Mouse (Mus musculus) CD4-positive, CD25-positive, alpha-beta regulatory T cell, adult 4 months (primary cell): ENCODE data around the gene St6galnac5. TPM values are rescaled to one million over a fixed set of nuclear protein-coding genes. Genes with fewer than 3 reads are reported as not detected.
"Not testable (repeated sequence)": the region's sequence is repeated elsewhere in the genome, so short reads cannot be mapped to it uniquely, and the experiment has no call there.

ENCODE experiments used
- ATAC-seq: one replicate; pipeline ENCODE4 v1.8.0; 2017
- polyA plus RNA-seq, 2 experiments: library from polyadenylated mRNA; unstranded; fragments of 100-300 nt; shearing (Covaris generic); gene quantifications; one replicate each; pipeline ENCODE4 v1.2.1; 2017

The St6galnac5 gene
- polyA plus RNA-seq, 2 experiments from 2014 or later: not detected

DNA sequence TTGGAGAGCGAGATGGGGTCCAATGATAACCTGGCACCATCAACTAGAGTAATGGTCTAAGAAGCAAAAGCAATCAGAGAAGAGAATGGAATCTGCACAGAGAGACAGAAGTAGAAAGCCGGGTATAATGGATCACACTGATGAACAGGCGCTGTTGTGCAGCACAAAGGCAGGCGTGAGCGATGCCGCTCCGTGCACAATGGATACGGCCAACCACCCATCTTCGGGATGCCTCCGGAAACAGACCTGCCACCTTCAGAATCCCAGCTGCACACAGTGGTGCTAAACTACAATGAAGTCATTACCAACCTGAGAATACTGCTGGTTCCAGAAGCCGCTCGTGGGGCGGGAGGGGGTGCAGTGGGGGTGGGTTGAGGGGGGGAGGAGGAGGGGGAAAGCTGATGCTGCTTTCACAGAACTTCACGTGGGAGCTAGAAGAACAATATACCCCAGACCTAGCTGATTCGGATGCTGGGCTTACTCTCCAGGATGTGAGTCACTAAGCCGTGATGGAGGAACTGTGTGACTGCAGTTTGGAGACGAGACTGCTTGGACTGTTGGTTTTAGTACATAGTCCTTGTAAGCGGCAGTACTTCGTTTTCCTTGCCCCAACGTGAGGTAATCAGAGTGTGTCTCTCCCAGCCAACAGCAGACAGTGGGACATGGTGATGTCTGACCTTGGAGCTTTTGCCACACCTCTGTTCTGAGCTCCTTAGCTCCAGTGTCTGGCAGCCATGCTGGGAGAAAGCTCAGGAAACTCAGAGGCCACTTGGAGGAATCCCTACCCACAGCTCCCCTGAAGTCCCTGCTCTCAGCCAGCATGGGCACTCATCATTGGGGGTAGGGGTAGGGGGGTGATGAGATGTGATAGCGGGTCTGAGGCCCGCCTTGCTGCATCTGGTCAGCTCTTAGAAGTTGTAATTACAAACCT is 115.7 kb downstream of the St6galnac5 start:
- ATAC-seq: no peak

- no peak for ATAC-seq
These were observed 120.1 kb downstream of the St6galnac5 start for GRCm38 (mm10) chr3:152861978-152862377.

DNA sequence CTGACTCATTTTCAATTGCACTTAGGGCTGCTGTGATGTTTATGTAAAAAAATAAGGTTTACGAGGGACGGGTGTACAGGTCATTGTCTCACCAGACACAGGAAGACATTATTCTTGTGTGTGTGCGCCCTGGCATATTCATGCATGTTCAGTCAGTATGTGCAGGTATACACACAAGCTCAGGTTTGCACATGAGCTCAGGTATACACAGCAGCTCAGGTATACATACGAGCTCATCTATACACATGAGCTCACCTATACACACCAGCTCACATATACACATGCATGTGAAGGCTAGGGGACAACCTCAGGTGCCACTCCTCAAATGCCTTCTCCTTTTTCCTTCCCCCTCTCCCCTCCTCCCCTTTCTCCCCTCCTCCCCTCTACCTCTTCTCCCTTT is 120.6 kb downstream of the St6galnac5 start:
- no peak for ATAC-seq

- ATAC-seq: no peak
These were observed 126.0 kb downstream of the St6galnac5 start for GRCm38 (mm10) chr3:152856095-152856494.

DNA sequence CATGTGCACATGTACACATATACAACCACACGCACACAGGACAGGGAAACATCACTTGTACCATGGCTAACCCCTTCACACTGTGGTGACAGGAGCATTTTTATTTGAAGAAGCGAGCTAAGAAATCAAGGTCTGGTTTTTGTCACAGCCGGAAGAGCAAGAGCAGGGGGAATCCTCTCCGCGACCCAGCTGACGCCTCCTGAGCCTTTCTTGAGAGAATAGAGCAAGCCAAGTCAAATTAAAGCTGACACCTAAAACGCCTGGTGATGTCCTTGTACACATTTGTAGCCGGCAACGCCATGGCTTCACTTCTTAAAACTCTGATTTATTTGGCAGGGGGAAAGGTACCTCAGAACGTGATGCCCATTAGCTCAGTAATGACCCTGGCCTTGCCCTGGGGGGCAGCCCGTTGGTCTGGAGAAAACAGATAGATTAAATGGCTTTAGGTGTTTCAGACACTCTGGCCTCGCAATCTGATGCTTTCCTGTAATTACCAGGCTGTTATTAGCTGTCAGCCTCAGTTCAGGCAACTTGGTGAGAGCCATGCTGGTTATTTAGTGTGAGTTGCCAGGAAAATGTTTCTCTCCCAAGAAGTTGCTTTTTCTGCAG is 126.9 kb downstream of the St6galnac5 start:
- ATAC-seq: no peak

GRCm38 (mm10) chr3:152843925-152844324 is 138.1 kb downstream of the St6galnac5 start:
- no peak for ATAC-seq

DNA sequence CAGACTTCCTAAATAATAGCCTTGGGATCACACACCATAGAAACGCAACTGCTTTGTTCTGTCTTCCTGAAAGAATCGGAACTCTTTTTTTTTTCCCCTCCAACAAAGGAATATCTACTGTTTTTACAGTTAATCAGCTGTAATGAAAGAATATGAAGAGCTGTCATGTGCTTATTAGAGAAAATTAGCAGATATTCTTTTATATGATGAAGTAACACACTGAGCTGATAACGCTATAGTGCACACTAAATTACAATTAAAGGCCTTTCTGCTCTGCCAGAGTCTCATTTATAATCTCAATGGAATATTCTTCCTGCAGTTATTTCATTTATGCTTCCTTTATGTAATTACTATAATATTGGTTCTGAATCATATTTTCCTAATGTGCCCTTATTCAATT is 139.4 kb downstream of the St6galnac5 start:
- ATAC-seq: no peak

- ATAC-seq: no peak
These were observed 140.8 kb downstream of the St6galnac5 start for GRCm38 (mm10) chr3:152841264-152841663.

DNA sequence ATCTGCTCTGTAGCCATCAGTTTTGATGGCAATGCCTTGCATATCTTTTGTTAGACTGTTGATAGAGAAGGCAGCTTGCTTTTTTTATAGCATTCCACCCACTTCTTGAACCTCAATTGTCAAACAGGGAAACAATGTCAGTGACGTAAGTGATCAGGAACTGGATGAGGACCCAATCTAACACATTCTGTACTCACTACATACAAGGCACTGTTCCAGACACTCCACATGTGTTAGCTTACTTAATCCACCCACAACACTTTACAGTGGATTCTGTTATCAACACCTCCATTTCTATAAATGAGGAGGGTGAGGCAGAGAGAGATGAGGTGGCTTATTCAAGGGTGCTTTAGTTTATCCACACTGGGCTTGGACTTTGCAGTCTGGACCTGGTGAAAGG is 144.1 kb downstream of the St6galnac5 start:
- ATAC-seq: no peak

DNA sequence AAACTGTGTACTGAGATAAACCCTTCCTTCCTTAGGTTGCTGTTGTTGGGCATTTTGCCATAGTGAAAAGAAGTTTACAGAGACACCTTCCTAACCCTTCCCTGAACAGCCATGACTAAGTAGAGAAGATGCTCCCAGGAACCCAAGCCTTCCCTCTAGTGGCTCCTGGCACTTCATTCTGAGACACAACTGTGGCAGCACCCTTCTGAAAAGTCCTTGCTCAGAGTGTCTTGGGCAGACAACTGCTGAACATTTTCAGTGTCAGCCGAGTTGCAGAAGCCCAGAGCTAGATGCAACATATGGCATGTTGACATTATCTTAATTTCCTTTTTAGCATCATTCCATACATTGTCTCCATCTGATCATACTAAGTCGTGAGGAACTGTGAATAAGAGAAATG is 144.6 kb downstream of the St6galnac5 start:
- ATAC-seq: no peak

DNA sequence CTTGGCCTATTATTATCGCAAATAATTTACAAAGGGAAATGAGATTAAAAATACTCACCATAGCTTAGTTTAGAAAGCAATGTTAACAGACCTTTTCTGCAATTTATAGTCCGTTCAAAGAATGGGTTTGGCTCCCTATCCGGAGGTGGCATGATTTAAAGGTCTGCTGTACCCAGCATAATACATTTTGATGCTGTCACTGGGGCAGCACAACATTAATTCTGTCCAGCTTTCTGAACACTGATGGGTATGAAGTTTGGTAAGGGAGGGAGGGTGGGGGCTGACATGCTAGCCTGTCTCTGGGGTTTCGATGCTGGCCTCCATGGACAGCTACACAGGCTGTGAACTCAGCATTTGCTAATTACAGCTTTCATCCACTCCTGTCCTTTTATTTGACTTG is 149.6 kb downstream of the St6galnac5 start:
- ATAC-seq: no peak

- ATAC-seq: no peak
These were observed 150.1 kb downstream of the St6galnac5 start for GRCm38 (mm10) chr3:152831974-152832373.

- ATAC-seq: no peak
These were observed 150.7 kb downstream of the St6galnac5 start for GRCm38 (mm10) chr3:152831377-152831776.

DNA sequence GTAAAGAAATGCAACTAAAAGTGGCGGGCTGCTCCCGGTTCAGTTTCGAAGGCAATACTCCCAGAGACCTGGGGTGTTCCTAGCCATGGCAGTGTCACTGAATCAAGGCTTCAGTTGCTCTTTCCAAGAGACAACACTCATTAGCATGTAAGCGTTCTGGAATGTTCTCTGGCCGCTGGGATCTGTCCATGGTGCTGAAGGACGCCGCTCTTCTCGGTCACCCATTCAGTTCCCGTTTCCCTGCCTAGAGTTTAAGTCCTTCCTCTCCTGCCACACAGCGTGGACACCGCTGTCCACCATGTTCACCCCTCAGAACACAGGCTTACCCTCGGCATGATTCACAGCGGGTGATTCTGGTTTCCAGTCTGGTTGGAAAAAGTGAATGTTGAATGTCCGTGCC is 160.8 kb downstream of the St6galnac5 start:
- no peak for ATAC-seq

DNA sequence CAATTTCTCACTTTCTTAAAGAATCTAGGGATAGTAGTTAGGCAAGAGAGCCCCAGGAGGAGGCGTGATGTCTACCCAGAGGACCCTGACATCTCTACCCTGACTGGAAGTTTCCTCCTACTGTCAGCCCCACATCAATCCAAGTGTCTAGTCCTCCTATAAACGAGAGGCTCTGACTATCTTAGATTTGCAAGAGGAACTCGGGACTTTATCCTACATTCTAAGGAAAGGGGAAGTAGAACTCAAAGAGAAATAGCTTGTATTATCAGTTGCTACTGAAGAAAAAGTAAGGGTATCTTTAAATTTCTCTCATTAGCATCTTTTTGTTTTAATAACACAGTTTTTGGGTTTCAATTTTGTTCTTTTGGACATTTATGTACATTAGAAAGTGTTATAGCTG is 161.6 kb downstream of the St6galnac5 start:
- ATAC-seq: no peak

DNA sequence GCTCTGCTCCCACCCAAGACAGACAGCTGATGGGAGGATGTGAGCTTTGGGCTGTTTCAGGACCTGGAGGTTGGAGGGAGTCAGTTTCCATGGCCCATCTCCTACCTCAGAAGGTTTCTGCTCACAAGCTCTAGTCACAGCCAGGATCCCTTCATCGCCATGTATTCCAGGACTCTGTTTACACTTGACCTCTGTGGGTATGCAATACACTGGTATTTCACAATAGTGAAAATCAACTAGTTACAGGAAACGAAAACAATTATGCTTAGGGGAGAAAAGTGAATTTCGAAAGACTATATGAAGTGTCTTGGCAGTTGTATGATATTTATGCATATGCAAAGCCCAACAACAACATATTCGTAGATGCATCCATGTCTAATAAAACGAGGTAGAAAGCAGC is 166.9 kb downstream of the St6galnac5 start:
- no peak for ATAC-seq

- no peak for ATAC-seq
These were observed 168.1 kb downstream of the St6galnac5 start for GRCm38 (mm10) chr3:152813905-152814304.

- peak; percentile 71 for ATAC-seq
These were observed 182.2 kb downstream of the St6galnac5 start for GRCm38 (mm10) chr3:152799738-152800431.

DNA sequence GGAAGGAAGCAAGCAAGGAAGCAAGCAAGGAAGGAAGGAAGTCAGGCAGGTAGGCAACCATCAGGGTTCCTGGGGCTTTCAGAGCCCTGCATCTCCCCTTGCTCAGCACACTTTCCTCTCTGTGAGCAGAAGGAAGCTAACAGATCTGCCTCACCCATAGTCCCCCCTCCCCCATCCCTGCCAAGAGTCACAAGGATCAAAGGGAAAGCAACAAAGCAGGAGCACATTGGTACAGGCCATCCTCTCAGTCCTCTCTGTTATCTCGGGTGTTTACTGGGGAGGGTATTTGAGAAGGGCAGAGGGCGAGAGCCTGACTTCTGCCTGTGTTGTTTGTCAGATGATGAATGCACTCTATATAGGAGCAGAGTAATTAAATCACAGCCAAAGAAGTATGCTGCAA is 184.7 kb downstream of the St6galnac5 start:
- ATAC-seq: no peak

DNA sequence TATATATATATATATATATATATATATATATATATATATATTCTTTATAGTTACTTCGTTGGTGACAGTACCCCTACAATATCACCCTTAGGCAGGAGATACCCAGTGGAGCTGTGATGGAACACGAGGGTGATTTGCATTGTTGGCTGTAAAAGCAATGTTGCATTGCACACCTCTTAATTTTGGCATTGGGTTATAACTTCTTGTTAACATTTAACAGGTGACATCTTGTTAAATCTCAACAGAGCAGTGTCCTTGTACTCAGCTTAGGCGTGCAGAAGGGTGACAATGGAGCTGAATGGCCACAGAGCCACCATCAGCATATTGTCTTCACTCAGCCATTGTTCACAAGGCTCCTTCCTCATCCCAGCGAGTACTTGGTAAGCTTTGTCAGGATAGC is 185.8 kb downstream of the St6galnac5 start:
- ATAC-seq: no peak

GRCm38 (mm10) chr3:152793006-152793405 is 189.0 kb downstream of the St6galnac5 start:
- no peak for ATAC-seq

DNA sequence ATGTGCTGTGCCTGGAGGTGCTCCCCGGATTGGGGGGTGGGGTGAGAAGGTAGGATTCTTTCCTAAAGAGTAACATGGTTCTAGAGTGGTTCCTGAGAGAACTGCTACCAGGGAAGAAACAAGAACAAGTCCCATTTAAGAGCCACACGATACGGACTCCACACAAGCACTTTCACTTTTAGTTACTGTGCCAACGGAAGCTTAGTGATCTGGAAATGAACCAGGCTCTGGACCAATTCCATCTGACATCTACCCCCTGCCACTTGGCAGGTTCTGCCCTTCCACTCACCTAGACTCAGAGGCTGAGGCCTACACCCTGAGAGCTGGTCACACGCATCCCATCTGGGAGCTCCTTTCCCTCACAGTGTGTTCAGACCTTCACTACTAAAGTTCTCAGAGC is 189.4 kb downstream of the St6galnac5 start:
- peak; percentile 75 for ATAC-seq

DNA sequence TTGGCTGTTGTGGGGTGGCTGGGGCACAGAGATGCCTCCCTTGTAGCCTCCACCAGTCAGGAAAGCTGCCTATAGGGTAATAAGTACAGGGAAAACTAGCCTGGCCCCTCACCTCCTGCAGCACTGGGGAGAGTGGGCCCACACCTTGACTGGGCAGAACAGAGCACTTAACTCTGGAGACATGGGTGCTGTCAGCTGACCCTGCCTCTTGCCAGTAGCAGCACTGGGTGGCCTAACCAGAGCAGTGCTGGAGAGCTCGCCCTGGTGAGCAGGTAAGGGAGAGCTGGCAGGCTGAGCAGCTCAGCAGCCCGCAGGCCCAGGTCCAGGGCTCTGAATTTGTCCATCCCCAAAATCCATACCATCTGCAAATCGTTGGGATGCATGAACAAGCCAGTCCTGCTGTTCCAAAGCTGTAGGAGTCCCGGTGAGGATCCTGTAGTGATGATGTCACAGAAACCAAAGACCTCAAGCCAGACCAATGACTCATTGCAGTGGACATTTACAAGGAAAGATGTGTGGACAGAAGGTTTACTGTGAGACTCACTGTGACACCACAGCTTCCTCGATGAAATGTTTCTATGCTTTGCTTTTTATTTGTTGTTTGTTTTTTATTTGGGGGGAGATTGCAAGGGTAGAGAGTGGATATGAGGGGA is 193.6 kb downstream of the St6galnac5 start:
- not testable (repeated sequence) for ATAC-seq
